Mouse (Mus musculus) olfactory bulb, adult 2 months (tissue): ENCODE results near the gene Lgi2.

Experiments
- CTCF ChIP-seq: fragments of 200-500 bp; IDR thresholded peaks from 2 replicates; pipeline ENCODE4 v1.5.1; 2012; ENCODE audit warnings: low read depth, mild to moderate bottlenecking, low read length, moderate library complexity; ENCODE audit not compliant: insufficient read depth
- POLR2A ChIP-seq: fragments of 200-500 bp; IDR thresholded peaks from 2 replicates; pipeline ENCODE4 v1.6.1; 2012; ENCODE audit warnings: mild to moderate bottlenecking, low read depth, low read length, moderate library complexity; ENCODE audit not compliant: insufficient read depth

DNA sequence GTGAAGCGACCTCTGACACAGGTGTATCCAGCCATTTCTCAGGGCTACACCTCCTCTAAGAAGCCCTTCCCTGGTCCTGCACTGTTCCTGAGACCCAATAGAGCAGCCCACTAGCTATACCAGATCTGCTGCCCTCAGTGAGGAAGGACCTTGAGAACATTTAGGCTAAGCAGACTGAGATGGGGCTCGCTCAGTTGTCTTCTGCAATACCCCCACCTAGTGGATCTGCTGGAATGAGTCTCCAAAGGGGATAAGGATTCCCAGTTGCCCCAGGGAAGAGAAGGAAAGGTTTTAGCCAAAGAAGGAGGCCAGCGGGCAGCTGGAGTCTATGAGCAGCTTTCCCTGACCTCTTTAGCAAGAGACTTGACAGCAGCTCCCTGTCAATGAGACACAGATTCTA is 42.1 kb downstream of the Lgi2 start:
- TF ChIP-seq POLR2A (no peak), CTCF (no peak)
